Mouse (Mus musculus): ENCODE measurements around the gene Ptma. TPM values are rescaled to one million over a fixed set of nuclear protein-coding genes. Genes with fewer than 3 reads are reported as not detected.

The Ptma gene
- total and polyA plus RNA-seq, 2 experiments from 2014 or later = 399 to 597 TPM

- ATAC-seq (ENCODE audit: insufficient read depth, low read depth) (peak; percentile 97), DNase-seq (ENCODE audit: low spot score) (peak; percentile 98)
- Histone ChIP-seq H3K4me1 (ENCODE audit: control insufficient read depth, insufficient read depth) (peaks cover 24% of the 10 kb centered on the region; the same call in 1 of the 2 replicates), H3K27me3 (ENCODE audit: control insufficient read depth, insufficient read depth, low read length) (no peaks in the 10 kb centered on the region), H3K36me3 (replicated peaks; ENCODE audit: control insufficient read depth, insufficient read depth, low read length) (no peaks in the 10 kb centered on the region), H3K9me3 (replicated peaks; ENCODE audit: control insufficient read depth, low read length) (no peaks in the 10 kb centered on the region), H3K4me3 (ENCODE audit: low read depth, low read length) (peak overlapping the region; percentile 57), H3K4me2 (ENCODE audit: low read depth, low read length) (peak overlapping the region; percentile 84), H3K9ac (replicated peaks; ENCODE audit: low read depth, low read length) (peak overlapping the region; percentile 76), H3K27ac (ENCODE audit: low read depth) (peak overlapping the region; percentile 95)
- TF ChIP-seq CTCF (IDR thresholded peaks at IDR 0.05; ENCODE audit: low read depth) = no peak
- peak; percentile 89 for TF ChIP-seq EP300 (IDR thresholded peaks at IDR 0.05; ENCODE audit: low read depth)
- under 1% methylated on average over 71 of the region's 74 CpGs for WGBS
Measured at GRCm38 (mm10) chr1:86487295-86487907, 39.1 kb upstream of the Ptma start.

- Histone ChIP-seq H3K9ac (replicated peaks; ENCODE audit: low read depth, low read length) (peak overlapping the region; percentile 76), H3K27me3 (ENCODE audit: control insufficient read depth, insufficient read depth, low read length) (no peaks in the 10 kb centered on the region), H3K27ac (ENCODE audit: low read depth) (peak overlapping the region; percentile 95), H3K36me3 (replicated peaks; ENCODE audit: control insufficient read depth, insufficient read depth, low read length) (no peaks in the 10 kb centered on the region), H3K9me3 (replicated peaks; ENCODE audit: control insufficient read depth, low read length) (no peaks in the 10 kb centered on the region), H3K4me1 (ENCODE audit: control insufficient read depth, insufficient read depth) (peaks cover 24% of the 10 kb centered on the region; the same call in 1 of the 2 replicates), H3K4me3 (ENCODE audit: low read depth, low read length) (peak overlapping the region; percentile 57), H3K4me2 (ENCODE audit: low read depth, low read length) (peak overlapping the region; percentile 84)
- ATAC-seq (ENCODE audit: insufficient read depth, low read depth) = no peak; the same call in 1 of the 2 replicates
- 7% methylated on average over 20 of the region's 20 CpGs for WGBS
- TF ChIP-seq EP300 (IDR thresholded peaks at IDR 0.05; ENCODE audit: low read depth) (no peak), CTCF (IDR thresholded peaks at IDR 0.05; ENCODE audit: low read depth) (no peak)
- no peak for DNase-seq (ENCODE audit: low spot score)
Measured at GRCm38 (mm10) chr1:86487908-86488314, 38.6 kb upstream of the Ptma start.

GRCm38 (mm10) chr1:86488326-86488725 is 38.2 kb upstream of the Ptma start:
- WGBS = 65% methylated on average over 7 of the region's 7 CpGs
- Histone ChIP-seq H3K36me3 (replicated peaks; ENCODE audit: control insufficient read depth, insufficient read depth, low read length) (no peaks in the 10 kb centered on the region), H3K9me3 (replicated peaks; ENCODE audit: control insufficient read depth, low read length) (no peaks in the 10 kb centered on the region), H3K4me3 (ENCODE audit: low read depth, low read length) (peak overlapping the region; percentile 57), H3K9ac (replicated peaks; ENCODE audit: low read depth, low read length) (peak overlapping the region; percentile 76), H3K4me1 (ENCODE audit: control insufficient read depth, insufficient read depth) (peaks cover 24% of the 10 kb centered on the region; the same call in 1 of the 2 replicates), H3K27ac (ENCODE audit: low read depth) (peak overlapping the region; percentile 95), H3K27me3 (ENCODE audit: control insufficient read depth, insufficient read depth, low read length) (no peaks in the 10 kb centered on the region), H3K4me2 (ENCODE audit: low read depth, low read length) (peak overlapping the region; percentile 84)
- TF ChIP-seq EP300 (IDR thresholded peaks at IDR 0.05; ENCODE audit: low read depth) (no peak), CTCF (IDR thresholded peaks at IDR 0.05; ENCODE audit: low read depth) (no peak)
- DNase-seq (ENCODE audit: low spot score) = no peak
- no peak for ATAC-seq (ENCODE audit: insufficient read depth, low read depth)

- DNase-seq (ENCODE audit: low spot score) = no peak
- Histone ChIP-seq H3K9me3 (replicated peaks; ENCODE audit: control insufficient read depth, low read length) (no peaks in the 10 kb centered on the region), H3K36me3 (replicated peaks; ENCODE audit: control insufficient read depth, insufficient read depth, low read length) (no peaks in the 10 kb centered on the region), H3K27ac (ENCODE audit: low read depth) (peak overlapping the region; percentile 95), H3K27me3 (ENCODE audit: control insufficient read depth, insufficient read depth, low read length) (no peaks in the 10 kb centered on the region), H3K9ac (replicated peaks; ENCODE audit: low read depth, low read length) (peak overlapping the region; percentile 76; the same call in 1 of the 2 replicates), H3K4me1 (ENCODE audit: control insufficient read depth, insufficient read depth) (peaks cover 24% of the 10 kb centered on the region; the same call in 1 of the 2 replicates), H3K4me2 (ENCODE audit: low read depth, low read length) (peak overlapping the region; percentile 84; the same call in 1 of the 2 replicates), H3K4me3 (ENCODE audit: low read depth, low read length) (no peak overlapping the region; the same call in 1 of the 2 replicates)
- no peak for ATAC-seq (ENCODE audit: insufficient read depth, low read depth)
- 96% methylated on average over 4 of the region's 4 CpGs for WGBS
- TF ChIP-seq CTCF (IDR thresholded peaks at IDR 0.05; ENCODE audit: low read depth) = no peak
- no peak for TF ChIP-seq EP300 (IDR thresholded peaks at IDR 0.05; ENCODE audit: low read depth)
Measured at GRCm38 (mm10) chr1:86488774-86489173, 37.8 kb upstream of the Ptma start.

- Histone ChIP-seq H3K4me2 (ENCODE audit: low read depth, low read length) (no peak overlapping the region), H3K9ac (replicated peaks; ENCODE audit: low read depth, low read length) (no peak overlapping the region), H3K36me3 (replicated peaks; ENCODE audit: control insufficient read depth, insufficient read depth, low read length) (no peaks in the 10 kb centered on the region), H3K4me1 (ENCODE audit: control insufficient read depth, insufficient read depth) (peaks cover 24% of the 10 kb centered on the region; the same call in 1 of the 2 replicates), H3K4me3 (ENCODE audit: low read depth, low read length) (no peak overlapping the region), H3K9me3 (replicated peaks; ENCODE audit: control insufficient read depth, low read length) (no peaks in the 10 kb centered on the region), H3K27me3 (ENCODE audit: control insufficient read depth, insufficient read depth, low read length) (no peaks in the 10 kb centered on the region), H3K27ac (ENCODE audit: low read depth) (peak overlapping the region; percentile 76; the same call in 1 of the 2 replicates)
- DNase-seq (ENCODE audit: low spot score) (no peak), ATAC-seq (ENCODE audit: insufficient read depth, low read depth) (no peak)
- TF ChIP-seq EP300 (IDR thresholded peaks at IDR 0.05; ENCODE audit: low read depth) (no peak), CTCF (IDR thresholded peaks at IDR 0.05; ENCODE audit: low read depth) (no peak)
- 90% methylated on average over 4 of the region's 4 CpGs for WGBS
Measured at GRCm38 (mm10) chr1:86489901-86490300, 36.6 kb upstream of the Ptma start.
